Mouse (Mus musculus) neutrophil, adult 5-6 weeks (primary cell): Measurements from ENCODE around the gene Gm8246. TPM values are rescaled to one million over a fixed set of nuclear protein-coding genes. Genes with fewer than 3 reads are reported as not detected.
"Not testable (repeated sequence)": the region's sequence is repeated elsewhere in the genome, so short reads cannot be mapped to it uniquely, and the experiment has no call there.

Experiments
- ATAC-seq: fragments of 151-379, 151-347 bp; 2 replicates; pipeline ENCODE4 v1.8.0; 2017; ENCODE audit warnings: mild to moderate bottlenecking, moderate TSS enrichment; ENCODE audit not compliant: insufficient number of reproducible peaks, poor library complexity, low FRiP score, severe bottlenecking; ENCODE audit errors: extremely low read depth
- total RNA-seq: library from RNA; stranded (forward); fragments of 200-1000 nt; gene quantifications from 2 replicates; pipeline ENCODE4 v1.2.3, GENCODE M21; 2017

Gene Gm8246
- total RNA-seq: not detected in 2 replicates

GRCm38 (mm10) chr14:5477730-5478129 is at the start of gene Gm8246:
Gene Gm8246 (minus strand): TSS chr14:5477830.
- not testable (repeated sequence) for ATAC-seq

GRCm38 (mm10) chr14:5501374-5501773 is 23.7 kb upstream of the Gm8246 start, which contains the start of gene Gm3488:
Gene Gm3488 (plus strand): TSS chr14:5501674.
- not testable (repeated sequence) for ATAC-seq

GRCm38 (mm10) chr14:5483907-5484306 is 6.3 kb upstream of the Gm8246 start, which contains the start of gene Gm3187:
Gene Gm3187 (plus strand): TSS chr14:5484207.
- ATAC-seq: not testable (repeated sequence)

- not testable (repeated sequence) for ATAC-seq
Measured at GRCm38 (mm10) chr14:5460469-5460868, 17.2 kb downstream of the Gm8246 start.

- not testable (repeated sequence) for ATAC-seq
Measured at GRCm38 (mm10) chr14:5455367-5455766, 22.3 kb downstream of the Gm8246 start, which contains the start of gene Gm3194. Gene Gm3194 (minus strand): TSS chr14:5455467.

Other genes starting within 250 kb of the Gm8246 start
- not detected in 2 replicates for gene Gm3526, start 217.2 kb downstream of the Gm8246 start, total RNA-seq
- gene Gm3542, start 142.9 kb downstream of the Gm8246 start, total RNA-seq: not detected in 2 replicates
- not detected in 2 replicates for gene Gm3500, start 88.8 kb downstream of the Gm8246 start, total RNA-seq
- not detected in 2 replicates for gene Gm3194, start 22.4 kb downstream of the Gm8246 start, total RNA-seq
- gene Gm3187, start 6.4 kb upstream of the Gm8246 start, total RNA-seq: 0.25 TPM in 1 of 2 replicates, not detected in the other
- not detected in 2 replicates for gene Gm3488, start 23.8 kb upstream of the Gm8246 start, total RNA-seq
- gene Gm3532, start 60.7 kb upstream of the Gm8246 start, total RNA-seq: not detected in 2 replicates
- not detected in 2 replicates for gene Gm8265, start 155.2 kb upstream of the Gm8246 start, total RNA-seq
- not detected in 2 replicates for gene Gm9603, start 209.6 kb upstream of the Gm8246 start, total RNA-seq